Mouse (Mus musculus) erythroid progenitor cell, adult 5-6 weeks (primary cell): ENCODE data around the gene Vamp2. TPM values are rescaled to one million over a fixed set of nuclear protein-coding genes. Genes with fewer than 3 reads are reported as not detected.
"Not testable (repeated sequence)": the region's sequence is repeated elsewhere in the genome, so short reads cannot be mapped to it uniquely, and the experiment has no call there.

Experiments
- ATAC-seq: replicated peaks from 2 replicates; pipeline ENCODE4 v1.8.0; 2016; ENCODE audit warnings: moderate number of reproducible peaks, mild to moderate bottlenecking, moderate TSS enrichment, inconsistent platforms; ENCODE audit not compliant: poor library complexity, low FRiP score, severe bottlenecking
- total RNA-seq, 2 experiments: library from RNA; stranded (forward) in 1 of 2; stranded (reverse) in 1 of 2; fragments of 150-400 nt in 1 of 2; fragments of 186-747, 209-891 nt in 1 of 2; gene quantifications; 2 replicates each; pipeline versions ENCODE4 v1.2.3 to v1.2.4; 2015 to 2017; ENCODE audit warnings: low replicate concordance in 2 of 2

The Vamp2 gene
- total RNA-seq, 2 experiments from 2014 or later = 31.1 to 114 TPM

DNA sequence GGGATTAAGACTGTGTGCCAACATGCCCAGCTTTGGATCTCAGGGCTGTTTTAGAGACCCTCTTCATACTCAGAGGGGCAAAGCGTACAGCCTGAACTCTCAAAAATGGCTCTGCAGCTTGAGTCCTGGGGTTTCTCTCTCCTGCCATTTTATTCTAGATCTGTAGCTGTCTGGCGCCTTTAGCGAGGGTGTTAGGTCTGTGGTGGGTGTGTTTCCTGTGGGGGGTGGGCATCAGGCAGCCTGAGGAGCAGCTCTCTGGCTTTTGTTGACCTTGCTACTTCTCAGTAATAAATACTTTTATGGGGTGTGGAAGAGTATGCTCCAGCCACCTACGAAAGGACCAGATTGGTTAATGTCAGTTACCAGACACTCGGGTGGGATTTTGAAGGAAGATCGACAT lies 10.2 kb upstream of the Vamp2 start:
- ATAC-seq = no peak

GRCm38 (mm10) chr11:69078805-69079438 lies 9.4 kb upstream of the Vamp2 start:
- no peak for ATAC-seq

DNA sequence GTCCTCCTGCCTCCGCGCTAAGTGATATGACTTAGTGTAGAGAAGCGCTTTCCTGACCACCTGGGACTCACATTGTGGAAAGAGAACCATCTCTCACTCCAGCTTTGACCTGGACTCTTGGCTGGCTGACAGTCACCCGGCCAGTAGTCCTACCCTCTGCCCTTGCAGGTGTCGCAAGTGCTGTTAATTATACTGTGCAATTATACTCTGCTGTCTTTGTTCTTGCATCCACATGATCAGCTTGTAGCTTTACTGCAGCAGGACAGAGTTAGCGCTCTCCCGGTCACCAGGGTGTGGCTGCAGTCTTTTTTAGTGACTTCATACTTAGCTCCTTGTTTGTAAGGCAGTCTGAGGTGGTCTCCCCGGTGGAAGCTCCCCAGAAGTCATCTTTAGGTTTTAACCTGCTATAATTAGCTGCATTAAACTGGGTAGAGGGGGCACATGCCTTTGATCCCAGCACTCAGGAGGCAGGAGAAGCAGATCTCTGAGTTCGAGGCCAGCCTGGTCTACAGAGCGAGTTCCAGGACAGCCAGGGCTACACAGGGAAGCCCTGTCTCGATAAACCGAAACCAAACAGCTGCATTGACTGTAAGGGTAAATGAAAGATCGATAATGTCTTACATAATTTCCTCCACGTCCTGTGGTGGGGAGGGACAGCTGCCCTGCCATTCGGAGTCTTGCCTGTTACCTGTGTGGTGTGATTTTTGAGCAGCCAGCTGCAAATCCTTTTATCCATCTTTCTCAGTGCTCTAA lies 8.0 kb upstream of the Vamp2 start:
- no peak for ATAC-seq

GRCm38 (mm10) chr11:69080855-69081222 lies 7.5 kb upstream of the Vamp2 start:
- ATAC-seq = no peak

- no peak for ATAC-seq
Observed at GRCm38 (mm10) chr11:69081613-69082012, 6.7 kb upstream of the Vamp2 start.

- no peak for ATAC-seq
Observed at GRCm38 (mm10) chr11:69085608-69086007, 2.7 kb upstream of the Vamp2 start.

GRCm38 (mm10) chr11:69086390-69086789 lies 1.9 kb upstream of the Vamp2 start:
- no peak for ATAC-seq

- no peak for ATAC-seq
Observed at GRCm38 (mm10) chr11:69087082-69087481, 1.2 kb upstream of the Vamp2 start.

DNA sequence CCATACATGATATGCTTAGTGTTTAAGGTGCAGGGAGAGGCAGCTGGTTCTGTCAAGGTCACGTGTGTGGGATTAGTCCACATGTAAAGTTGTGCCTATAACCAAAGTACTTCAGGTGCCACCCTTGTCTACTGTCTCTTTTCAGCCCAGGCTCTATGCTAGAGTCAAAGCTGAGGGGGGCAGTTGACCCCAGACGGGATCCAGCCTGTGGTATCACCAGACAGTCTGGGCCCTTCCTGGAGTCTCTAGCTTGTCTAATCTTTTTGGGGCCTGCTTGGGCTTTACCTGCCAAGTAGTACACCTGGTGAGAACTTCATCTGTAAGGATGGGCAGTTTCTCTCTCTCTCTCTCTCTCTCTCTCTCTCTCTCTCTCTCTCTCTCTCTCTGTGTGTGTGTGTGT lies 693 bp upstream of the Vamp2 start:
- no peak for ATAC-seq

GRCm38 (mm10) chr11:69088856-69089615 lies 746 bp downstream of the Vamp2 start:
- peak; percentile 84 for ATAC-seq

DNA sequence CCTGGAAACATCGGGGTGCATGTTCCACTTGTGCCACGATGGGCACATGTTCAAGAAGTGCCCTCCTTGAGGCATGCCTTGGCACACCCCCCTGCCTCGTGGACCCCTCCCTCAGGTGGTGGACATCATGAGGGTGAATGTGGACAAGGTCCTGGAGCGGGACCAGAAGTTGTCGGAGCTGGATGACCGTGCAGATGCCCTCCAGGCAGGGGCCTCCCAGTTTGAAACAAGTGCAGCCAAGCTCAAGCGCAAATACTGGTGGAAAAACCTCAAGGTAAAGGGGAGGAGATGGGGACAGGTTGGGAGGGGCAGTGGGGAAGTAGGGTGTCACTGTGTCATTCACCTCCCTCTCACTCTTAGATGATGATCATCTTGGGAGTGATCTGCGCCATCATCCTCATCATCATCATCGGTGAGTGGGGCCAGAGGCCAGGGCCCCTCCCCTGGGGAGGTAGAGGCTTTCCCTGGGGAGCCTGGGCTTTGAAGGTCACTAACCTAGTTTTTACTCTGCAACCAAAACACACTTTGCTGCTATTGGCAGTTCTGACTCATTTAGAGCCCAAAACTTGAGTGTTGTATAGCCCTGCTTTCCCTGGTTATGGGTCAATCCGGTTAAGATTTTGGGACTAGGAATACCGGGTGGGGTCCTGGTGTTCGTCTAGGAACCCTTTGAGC lies 1.5 kb downstream of the Vamp2 start:
- no peak; the same call in 1 of the 2 replicates for ATAC-seq

- ATAC-seq = no peak
Observed at GRCm38 (mm10) chr11:69090367-69090766, 2.1 kb downstream of the Vamp2 start.

- ATAC-seq = no peak
Observed at GRCm38 (mm10) chr11:69091566-69092385, 3.5 kb downstream of the Vamp2 start.

- no peak for ATAC-seq
Observed at GRCm38 (mm10) chr11:69092386-69092751, 4.1 kb downstream of the Vamp2 start.

- no peak for ATAC-seq
Observed at GRCm38 (mm10) chr11:69092871-69093270, 4.6 kb downstream of the Vamp2 start.

DNA sequence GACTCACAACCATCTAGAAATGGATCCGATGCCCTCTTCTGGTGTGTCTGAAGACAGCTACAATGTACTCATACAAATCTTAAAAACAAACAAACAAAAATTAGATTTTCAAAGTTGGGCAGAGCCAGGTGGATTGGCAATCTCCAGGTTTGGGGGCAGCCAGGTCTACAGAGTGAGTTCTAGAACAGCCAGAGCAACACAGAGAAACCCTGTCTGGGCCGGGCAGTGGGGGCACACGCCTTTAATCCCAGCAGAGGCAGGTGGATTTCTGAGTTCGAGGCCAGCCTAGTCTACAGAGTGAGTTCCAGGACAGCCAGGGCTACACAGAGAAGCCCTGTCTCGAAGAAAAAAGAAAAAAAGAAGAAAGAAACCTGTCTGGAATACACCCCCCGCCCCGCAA lies 5.6 kb downstream of the Vamp2 start:
- not testable (repeated sequence) for ATAC-seq

DNA sequence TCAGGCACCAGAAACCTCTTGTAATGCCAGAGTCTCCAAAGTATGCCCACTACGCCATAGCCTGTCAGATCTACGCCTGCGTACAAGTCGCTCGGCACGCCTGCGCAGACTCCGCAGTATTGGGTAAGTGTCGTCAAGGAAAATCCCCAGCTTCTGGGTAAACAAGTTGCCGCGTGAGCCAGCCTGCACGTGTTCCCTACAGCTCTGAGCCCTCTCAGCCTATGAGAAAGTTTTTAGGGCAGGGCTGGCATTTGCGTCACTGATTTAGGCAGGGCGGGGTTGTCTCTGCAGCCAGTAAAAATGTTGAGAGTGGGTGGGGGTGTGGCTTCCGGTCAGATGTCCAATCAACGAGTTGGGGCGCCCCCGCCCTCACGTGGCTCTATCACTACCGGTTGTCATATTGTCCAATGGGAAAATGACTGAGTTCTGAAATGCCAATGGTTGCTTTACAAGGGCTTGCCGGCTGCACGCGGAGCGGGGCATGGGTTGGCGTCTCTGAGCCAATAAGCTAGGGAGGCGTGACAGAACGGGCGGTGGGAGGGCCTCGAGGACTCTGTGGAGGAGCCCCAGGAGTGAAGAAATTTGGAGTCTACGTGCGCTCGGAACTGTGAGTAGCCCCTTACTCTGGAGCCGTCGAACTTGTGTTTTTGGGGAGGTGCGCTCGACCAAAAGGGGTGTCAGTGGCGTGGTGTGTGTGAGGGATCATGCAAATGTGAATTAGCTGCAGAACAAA lies 6.6 kb downstream of the Vamp2 start, which contains the start of gene Per1:
Gene Per1, plus strand, starts transcription at position 521 of the 733 bp plus-strand sequence.
- peak; percentile 69 for ATAC-seq

DNA sequence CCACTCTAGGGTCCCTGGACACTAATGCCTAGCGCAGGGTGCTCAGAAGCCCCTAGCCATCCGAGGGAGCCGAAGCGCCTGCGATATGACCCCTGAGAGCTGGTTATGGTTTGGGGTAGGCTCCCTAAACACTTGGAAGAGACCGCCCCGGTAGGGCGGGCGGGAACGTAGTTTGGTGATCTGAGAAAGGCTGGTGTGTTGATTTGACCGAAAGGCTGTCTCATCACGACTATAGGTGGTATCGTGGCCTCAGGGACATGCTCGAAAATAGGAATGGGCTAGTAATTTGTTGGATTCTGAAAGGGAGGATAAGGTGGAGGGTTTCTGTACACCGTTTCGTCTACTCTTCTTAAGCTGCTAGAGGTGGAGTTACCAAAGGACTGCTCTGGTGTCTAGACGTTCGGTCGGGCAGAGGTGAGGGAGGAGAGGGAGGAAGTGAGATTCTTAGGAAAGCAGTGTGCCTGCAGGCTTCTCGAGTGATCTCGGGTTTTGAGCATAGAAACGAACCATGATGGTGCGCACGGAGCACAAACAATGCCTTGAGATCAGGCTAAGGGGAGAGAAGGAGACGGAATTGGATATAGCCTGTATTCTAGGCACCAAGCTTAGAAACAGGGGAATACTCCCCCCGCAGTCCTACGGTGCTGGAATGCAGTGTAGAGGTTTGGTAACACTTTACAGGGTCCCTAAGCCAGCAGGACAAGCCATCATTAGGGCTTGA lies 7.4 kb downstream of the Vamp2 start:
- 0 out of 2 replicates have a peak, but pooled peaks have one; percentile 11 for ATAC-seq
